Mouse (Mus musculus) midbrain, embryonic 15.5 days (tissue): ENCODE data around the gene Mgat4c. TPM values are rescaled to one million over a fixed set of nuclear protein-coding genes. Genes with fewer than 3 reads are reported as not detected.

Experiments used
- ATAC-seq: fragments of 200-750 bp; cut with Nextera tagmentation; replicated peaks from 2 replicates; pipeline ENCODE4 v1.8.0; 2017; ENCODE audit warnings: moderate TSS enrichment
- H3K27ac ChIP-seq: fragments of 300-500 bp; sonication (generic); 2 replicates; pipeline ENCODE4 v1.5.1; 2015; ENCODE audit warnings: mild to moderate bottlenecking, inconsistent platforms
- H3K27me3 ChIP-seq: fragments of 300-500 bp; sonication (generic); replicated peaks from 2 replicates; pipeline ENCODE4 v1.6.1; 2015; ENCODE audit warnings: inconsistent platforms
- H3K36me3 ChIP-seq: fragments of 300-500 bp; sonication (generic); replicated peaks from 2 replicates; pipeline ENCODE4 v1.6.1; 2015; ENCODE audit warnings: inconsistent platforms
- H3K4me1 ChIP-seq: fragments of 300-500 bp; sonication (generic); 2 replicates; pipeline ENCODE4 v1.6.1; 2015; ENCODE audit warnings: inconsistent platforms
- H3K4me2 ChIP-seq: fragments of 300-500 bp; sonication (generic); 2 replicates; pipeline ENCODE4 v1.6.1; 2015; ENCODE audit warnings: inconsistent platforms, mild to moderate bottlenecking, moderate library complexity
- H3K4me3 ChIP-seq: fragments of 300-500 bp; sonication (generic); 2 replicates; pipeline ENCODE4 v1.5.1; 2015; ENCODE audit warnings: mild to moderate bottlenecking, inconsistent platforms
- H3K9ac ChIP-seq: fragments of 300-500 bp; sonication (generic); 2 replicates; pipeline ENCODE4 v1.6.1; 2015; ENCODE audit warnings: mild to moderate bottlenecking, inconsistent platforms
- H3K9me3 ChIP-seq: fragments of 300-500 bp; sonication (generic); 2 replicates; pipeline ENCODE4 v1.6.1; 2016; ENCODE audit warnings: inconsistent platforms
- WGBS: fragments of 180-500 bp; shearing (Covaris S2); methylation state at CpG from one replicate; pipeline ENCODE4 v1.1.7; 2015; ENCODE audit warnings: mixed read lengths; 5-methylcytosine and 5-hydroxymethylcytosine counted together
- polyA plus RNA-seq: library from polyadenylated mRNA; unstranded; fragments of >200 nt; fragmentation: Nextera tagmentation; extraction: Ambion mirVana; gene quantifications from 2 replicates; pipeline ENCODE4 v1.2.1, GENCODE M21; 2015

Mgat4c gene
- polyA plus RNA-seq, 1 experiment from 2014 or later, result 55.1 TPM

DNA sequence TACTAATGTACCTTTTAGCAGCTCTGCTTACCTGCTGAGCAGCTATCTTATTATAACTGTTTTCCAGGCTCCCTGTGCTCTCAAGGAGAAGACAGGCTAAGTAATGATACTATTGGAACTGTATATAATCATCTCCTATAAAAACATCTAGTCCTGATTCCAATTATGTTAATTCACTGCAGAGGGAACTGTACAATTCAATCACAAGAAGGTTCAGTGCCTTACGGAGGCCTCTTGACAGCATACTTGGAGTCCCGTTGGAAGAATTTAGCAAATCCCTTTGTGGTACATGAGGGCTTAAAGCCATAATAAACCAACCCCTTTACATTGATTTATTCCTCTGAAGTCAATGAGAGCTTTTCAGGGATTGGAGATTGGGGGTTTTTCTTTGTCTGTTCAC lies 174.8 kb downstream of the Mgat4c start:
- Histone ChIP-seq H3K27me3 (no peaks in the 10 kb centered on the region), H3K9me3 (no peaks in the 10 kb centered on the region), H3K36me3 (no peaks in the 10 kb centered on the region), H3K4me1 (no peaks in the 10 kb centered on the region), H3K4me2 (no peak overlapping the region), H3K9ac (no peak overlapping the region), H3K4me3 (no peak overlapping the region), H3K27ac (no peak overlapping the region)
- ATAC-seq, result no peak; the same call in 1 of the 2 replicates
- 20% methylated on average over 2 of the region's 2 CpGs for WGBS

- no peak overlapping the region for H3K9ac ChIP-seq
- no peak overlapping the region for H3K4me3 ChIP-seq
- H3K27me3 ChIP-seq, result no peaks in the 10 kb centered on the region
- WGBS, result 91% methylated on average over 1 of the region's 1 CpGs
- H3K27ac ChIP-seq, result no peak overlapping the region
- H3K9me3 ChIP-seq, result no peaks in the 10 kb centered on the region
- no peak for ATAC-seq
- no peak overlapping the region for H3K4me2 ChIP-seq
- no peaks in the 10 kb centered on the region for H3K4me1 ChIP-seq
- no peaks in the 10 kb centered on the region for H3K36me3 ChIP-seq
Measured at GRCm38 (mm10) chr10:101889866-101890265, 208.6 kb downstream of the Mgat4c start.

GRCm38 (mm10) chr10:101917328-101917814 lies 236.1 kb downstream of the Mgat4c start:
- Histone ChIP-seq H3K4me3 (no peak overlapping the region), H3K27me3 (no peaks in the 10 kb centered on the region), H3K9ac (no peak overlapping the region), H3K9me3 (no peaks in the 10 kb centered on the region), H3K4me1 (no peaks in the 10 kb centered on the region), H3K4me2 (no peak overlapping the region), H3K27ac (no peak overlapping the region), H3K36me3 (no peaks in the 10 kb centered on the region)
- no peak for ATAC-seq

DNA sequence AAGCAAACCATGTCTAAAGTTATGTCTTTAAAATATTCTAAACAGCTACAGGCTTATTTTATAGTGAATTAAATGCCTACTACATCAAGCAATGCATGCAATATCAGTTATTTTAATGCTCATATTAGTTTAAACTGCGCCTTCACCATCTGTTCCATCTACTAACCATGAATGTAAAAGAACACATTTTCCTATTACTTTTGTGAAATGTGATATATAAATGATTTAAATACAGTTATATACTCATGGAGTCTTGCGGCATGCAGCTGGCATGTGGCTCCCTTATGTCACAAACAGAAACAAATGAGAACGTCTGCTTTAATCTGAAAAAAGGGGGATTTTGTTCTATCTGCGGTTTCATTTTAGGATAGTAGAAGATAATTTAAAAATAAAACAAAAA lies 316.3 kb downstream of the Mgat4c start:
- WGBS, result 88% methylated on average over 4 of the region's 4 CpGs
- no peak overlapping the region for H3K4me2 ChIP-seq
- no peak overlapping the region for H3K9ac ChIP-seq
- no peak for ATAC-seq
- no peaks in the 10 kb centered on the region for H3K27me3 ChIP-seq
- H3K4me1 ChIP-seq, result no peaks in the 10 kb centered on the region
- no peak overlapping the region for H3K4me3 ChIP-seq
- no peaks in the 10 kb centered on the region for H3K36me3 ChIP-seq
- no peaks in the 10 kb centered on the region for H3K9me3 ChIP-seq
- no peak overlapping the region for H3K27ac ChIP-seq

DNA sequence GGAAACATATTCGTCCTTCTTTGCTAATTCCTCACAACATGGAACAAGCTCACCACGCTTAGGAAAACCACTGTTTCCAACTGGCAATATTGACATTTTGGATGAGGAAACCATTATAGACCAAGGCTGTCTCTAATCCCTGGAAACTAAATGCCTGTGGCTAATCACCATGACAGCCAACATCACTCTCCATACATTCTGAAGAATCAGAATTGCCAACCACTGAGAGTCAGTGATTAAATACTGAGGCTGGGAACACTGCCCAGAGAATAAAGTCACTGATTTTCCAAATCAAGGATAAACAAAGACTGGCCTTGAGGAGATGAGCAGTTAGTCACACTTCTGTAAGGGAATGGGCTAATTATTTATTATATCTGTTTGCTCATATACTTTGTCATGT lies 361.2 kb downstream of the Mgat4c start:
- no peak overlapping the region for H3K9ac ChIP-seq
- no peak overlapping the region for H3K4me2 ChIP-seq
- ATAC-seq, result no peak
- no peaks in the 10 kb centered on the region for H3K27me3 ChIP-seq
- no peaks in the 10 kb centered on the region for H3K36me3 ChIP-seq
- no peak overlapping the region for H3K27ac ChIP-seq
- no peaks in the 10 kb centered on the region for H3K4me1 ChIP-seq
- 20% methylated on average over 2 of the region's 2 CpGs for WGBS
- H3K4me3 ChIP-seq, result no peak overlapping the region
- no peaks in the 10 kb centered on the region for H3K9me3 ChIP-seq

DNA sequence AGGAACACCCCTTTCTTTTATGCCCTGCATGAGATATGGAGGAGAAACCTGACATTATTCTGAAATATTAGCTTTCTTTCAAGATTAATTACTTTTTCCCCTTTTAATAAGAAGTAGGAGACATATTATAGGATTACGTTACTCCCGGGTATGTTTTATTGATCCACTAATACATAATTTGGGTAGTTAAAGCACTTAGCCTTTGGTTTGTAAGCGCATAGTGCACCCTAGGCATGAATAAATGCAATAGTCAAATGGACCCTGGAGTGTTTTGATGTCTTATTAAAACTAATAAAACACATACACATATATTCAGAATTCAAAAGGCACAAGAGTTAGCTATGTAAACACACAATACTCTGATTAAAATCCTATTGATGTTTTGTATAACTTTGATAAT lies 374.9 kb downstream of the Mgat4c start:
- no peaks in the 10 kb centered on the region for H3K4me1 ChIP-seq
- H3K9me3 ChIP-seq, result no peaks in the 10 kb centered on the region
- H3K4me3 ChIP-seq, result no peak overlapping the region
- H3K36me3 ChIP-seq, result no peaks in the 10 kb centered on the region
- no peak overlapping the region for H3K27ac ChIP-seq
- H3K9ac ChIP-seq, result no peak overlapping the region
- no peaks in the 10 kb centered on the region for H3K27me3 ChIP-seq
- no peak overlapping the region for H3K4me2 ChIP-seq
- ATAC-seq, result no peak
- WGBS, result 64% methylated on average over 3 of the region's 3 CpGs

- no peaks in the 10 kb centered on the region for H3K27me3 ChIP-seq
- H3K4me1 ChIP-seq, result no peaks in the 10 kb centered on the region
- peak; percentile 65; the same call in 1 of the 2 replicates for ATAC-seq
- H3K4me3 ChIP-seq, result no peak overlapping the region
- H3K27ac ChIP-seq, result no peak overlapping the region
- no peak overlapping the region for H3K4me2 ChIP-seq
- H3K9me3 ChIP-seq, result no peaks in the 10 kb centered on the region
- no peaks in the 10 kb centered on the region for H3K36me3 ChIP-seq
- 20% methylated on average over 2 of the region's 2 CpGs for WGBS
- no peak overlapping the region for H3K9ac ChIP-seq
Measured at GRCm38 (mm10) chr10:102056975-102057565, 375.8 kb downstream of the Mgat4c start.

- Histone ChIP-seq H3K27ac (no peak overlapping the region), H3K4me1 (no peaks in the 10 kb centered on the region), H3K4me3 (no peak overlapping the region), H3K36me3 (no peaks in the 10 kb centered on the region), H3K9me3 (no peaks in the 10 kb centered on the region), H3K4me2 (no peak overlapping the region), H3K27me3 (no peaks in the 10 kb centered on the region), H3K9ac (no peak overlapping the region)
- 0 out of 2 replicates have a peak, but pooled peaks have one; percentile 20 for ATAC-seq
Measured at GRCm38 (mm10) chr10:102074541-102075398, 393.5 kb downstream of the Mgat4c start.

- no peaks in the 10 kb centered on the region for H3K9me3 ChIP-seq
- no peak for ATAC-seq
- no peaks in the 10 kb centered on the region for H3K4me1 ChIP-seq
- H3K36me3 ChIP-seq, result no peaks in the 10 kb centered on the region
- no peak overlapping the region for H3K9ac ChIP-seq
- no peak overlapping the region for H3K4me2 ChIP-seq
- no peaks in the 10 kb centered on the region for H3K27me3 ChIP-seq
- H3K4me3 ChIP-seq, result no peak overlapping the region
- H3K27ac ChIP-seq, result no peak overlapping the region
- WGBS, result 71% methylated on average over 1 of the region's 1 CpGs
Measured at GRCm38 (mm10) chr10:102123153-102123552, 441.9 kb downstream of the Mgat4c start.

GRCm38 (mm10) chr10:102127340-102127739 lies 446.1 kb downstream of the Mgat4c start:
- no peak overlapping the region for H3K4me2 ChIP-seq
- H3K36me3 ChIP-seq, result no peaks in the 10 kb centered on the region
- no peaks in the 10 kb centered on the region for H3K9me3 ChIP-seq
- no peaks in the 10 kb centered on the region for H3K27me3 ChIP-seq
- ATAC-seq, result no peak
- no peak overlapping the region for H3K9ac ChIP-seq
- WGBS, result 74% methylated on average over 4 of the region's 4 CpGs
- no peak overlapping the region for H3K27ac ChIP-seq
- no peaks in the 10 kb centered on the region for H3K4me1 ChIP-seq
- no peak overlapping the region for H3K4me3 ChIP-seq

GRCm38 (mm10) chr10:102154865-102155264 lies 473.6 kb downstream of the Mgat4c start:
- WGBS, result 71% methylated on average over 5 of the region's 5 CpGs
- Histone ChIP-seq H3K9ac (no peak overlapping the region), H3K27me3 (no peaks in the 10 kb centered on the region), H3K27ac (no peak overlapping the region), H3K4me3 (no peak overlapping the region), H3K4me1 (peaks cover 4% of the 10 kb centered on the region; the same call in 1 of the 2 replicates), H3K9me3 (no peaks in the 10 kb centered on the region), H3K36me3 (no peaks in the 10 kb centered on the region), H3K4me2 (no peak overlapping the region)
- ATAC-seq, result no peak

GRCm38 (mm10) chr10:102155853-102156252 lies 474.6 kb downstream of the Mgat4c start:
- H3K4me2 ChIP-seq, result no peak overlapping the region
- peaks cover 4% of the 10 kb centered on the region; the same call in 1 of the 2 replicates for H3K4me1 ChIP-seq
- H3K4me3 ChIP-seq, result no peak overlapping the region
- no peak for ATAC-seq
- H3K27ac ChIP-seq, result no peak overlapping the region
- H3K9ac ChIP-seq, result no peak overlapping the region
- H3K36me3 ChIP-seq, result no peaks in the 10 kb centered on the region
- 64% methylated on average over 1 of the region's 1 CpGs for WGBS
- H3K27me3 ChIP-seq, result no peaks in the 10 kb centered on the region
- no peaks in the 10 kb centered on the region for H3K9me3 ChIP-seq
